Comparison of ENCODE assay signal across 25 mouse cellular contexts in genomic region chr14:119451594-119451993, GRCm38 (mm10).
DNase-seq lines count a peak whose midpoint lies in the region; ATAC-seq and TF ChIP-seq lines count a peak whose summit lies in the region.
"Had no signal": no experiment of that assay in that cellular context is flagged by ENCODE, and none has a peak within 500 bp of the region (broad histone marks: within the 10 kb centered on the region; RNA-seq: fewer than 3 reads in every experiment).

No protein-coding gene starts in this region.

- H3K4me2 ChIP-seq in CH12.LX (ENCODE audit: insufficient read depth, low read depth, poor library complexity, severe bottlenecking), result no peak overlapping the region
- no peak overlapping the region for H3K4me2 ChIP-seq in midbrain, embryonic 16.5 days (ENCODE audit: low read length)
- H3K4me2 ChIP-seq: forebrain, embryonic 13.5 days; heart, embryonic 11.5 days; hindbrain, embryonic 13.5 days; intestine, embryonic 15.5 days had no signal

- ATAC-seq in common myeloid progenitor, adult 5-6 weeks (replicated peaks; ENCODE audit: low read depth, poor library complexity, severe bottlenecking), result 0 out of 2 replicates have a peak, but pooled peaks have one; percentile 71
- peak; percentile 89 for ATAC-seq in megakaryocyte progenitor cell, adult 5-6 weeks (replicated peaks; ENCODE audit: poor library complexity)
- ATAC-seq in midbrain, embryonic 16.5 days, result no peak
- ATAC-seq: forebrain, embryonic 13.5 days; forebrain, postnatal 0 days; hindbrain, embryonic 16.5 days; intestine, embryonic 15.5 days had no signal

- TF ChIP-seq POLR2A in CH12.LX (IDR thresholded peaks at IDR 0.05; ENCODE audit: low read depth, low read length), result no peak

- no peaks in the 10 kb centered on the region for H3K9me3 ChIP-seq in CH12.LX (replicated peaks; ENCODE audit: low read length)
- H3K9me3 ChIP-seq in midbrain, embryonic 16.5 days (replicated peaks; ENCODE audit: control insufficient read depth, low read length, poor library complexity, severe bottlenecking), result no peaks in the 10 kb centered on the region
- H3K9me3 ChIP-seq in heart, embryonic 10.5 days, result no peaks in the 10 kb centered on the region
- H3K9me3 ChIP-seq: forebrain, embryonic 10.5 days; forebrain, embryonic 13.5 days; hindbrain, embryonic 10.5 days; hindbrain, embryonic 13.5 days; intestine, embryonic 15.5 days had no signal

- in situ Hi-C loops in CH12.LX (cut with MboI; ENCODE audit: low pct_ligation_motif_present, low pct_unique_long_range_greater_than_20kb, low sequenced_read_pairs), result no loop called here

- H3K27me3 ChIP-seq in CH12.LX (replicated peaks), result no peaks in the 10 kb centered on the region
- H3K27me3 ChIP-seq in midbrain, embryonic 16.5 days (ENCODE audit: control insufficient read depth, insufficient read depth, low read depth, low read length), result no peaks in the 10 kb centered on the region
- no peaks in the 10 kb centered on the region for H3K27me3 ChIP-seq in heart, embryonic 10.5 days (ENCODE audit: insufficient read depth, poor library complexity, severe bottlenecking)
- H3K27me3 ChIP-seq: forebrain, embryonic 13.5 days; hindbrain, embryonic 13.5 days; intestine, embryonic 15.5 days had no signal

- no peaks in the 10 kb centered on the region for H3K79me2 ChIP-seq in CH12.LX (replicated peaks; ENCODE audit: control insufficient read depth, extremely low read depth, insufficient read depth, poor library complexity, severe bottlenecking)

- H3K9ac ChIP-seq in CH12.LX (ENCODE audit: insufficient read depth, low read depth), result no peak overlapping the region
- no peak overlapping the region for H3K9ac ChIP-seq in midbrain, embryonic 16.5 days (ENCODE audit: low read depth, low read length)
- H3K9ac ChIP-seq: forebrain, embryonic 13.5 days; forebrain, postnatal 0 days; hindbrain, embryonic 13.5 days; intestine, embryonic 15.5 days had no signal

- no peak overlapping the region for H3K27ac ChIP-seq in CH12.LX (ENCODE audit: insufficient read depth, low read depth)
- H3K27ac ChIP-seq in midbrain, embryonic 16.5 days (ENCODE audit: low read length), result no peak overlapping the region
- H3K27ac ChIP-seq in heart, embryonic 10.5 days, result no peak overlapping the region
- H3K27ac ChIP-seq: forebrain, embryonic 10.5 days; forebrain, embryonic 13.5 days; hindbrain, embryonic 10.5 days; hindbrain, embryonic 13.5 days; intestine, embryonic 15.5 days had no signal

- no peaks in the 10 kb centered on the region for H3K4me1 ChIP-seq in CH12.LX (ENCODE audit: control insufficient read depth in 1 of 2, insufficient read depth in 2 of 2)
- no peaks in the 10 kb centered on the region; the same call in 1 of the 2 replicates for H3K4me1 ChIP-seq in midbrain, embryonic 16.5 days (ENCODE audit: control insufficient read depth, insufficient read depth, low read length)
- 0 out of 2 replicates have a peak, but pooled peaks cover 4% of the 10 kb centered on the region for H3K4me1 ChIP-seq in heart, embryonic 10.5 days
- H3K4me1 ChIP-seq: hindbrain, embryonic 13.5 days; intestine, embryonic 15.5 days had no signal

- H3K36me3 ChIP-seq in CH12.LX (replicated peaks in 1 of 2; ENCODE audit: control insufficient read depth in 1 of 2, insufficient read depth in 1 of 2, low read length in 1 of 2), result no peaks in the 10 kb centered on the region
- no peaks in the 10 kb centered on the region for H3K36me3 ChIP-seq in midbrain, embryonic 16.5 days (ENCODE audit: control insufficient read depth, insufficient read depth, low read length)
- no peaks in the 10 kb centered on the region for H3K36me3 ChIP-seq in heart, embryonic 10.5 days
- H3K36me3 ChIP-seq: forebrain, embryonic 10.5 days; hindbrain, embryonic 10.5 days; hindbrain, embryonic 13.5 days; intestine, embryonic 15.5 days had no signal

- no peak for TF ChIP-seq CTCF in CH12.LX (conservative IDR thresholded peaks at IDR 0.05 in 1 of 2, IDR thresholded peaks at IDR 0.05 in 1 of 2; ENCODE audit: low read depth in 2 of 2, low read length in 2 of 2)

- DNase-seq in CH12.LX (ENCODE audit: extremely low read depth), result peak; percentile 9
- DNase-seq in retina, postnatal 7 days (ENCODE audit: low read depth, low spot score), result peak; percentile 27
- no peak for DNase-seq in heart, embryonic 10.5 days (ENCODE audit: low spot score)
- DNase-seq in heart, postnatal 4 days, result no peak
- DNase-seq: adrenal gland, adult 2 months; adrenal gland, postnatal 14 days; B cell, adult 2 months; cerebellum, adult 11-12 months; cerebellum, adult 8-10 months; cerebellum, postnatal 10 days; cerebellum, postnatal 36 days; forebrain, postnatal 0 days; gastrocnemius, postnatal 10 days; gastrocnemius, postnatal 36 days; heart, adult 11 months had no signal

- no peak for TF ChIP-seq RAD21 in CH12.LX (IDR thresholded peaks at IDR 0.05; ENCODE audit: low read depth, low read length)

- no peak for TF ChIP-seq EP300 in CH12.LX (IDR thresholded peaks at IDR 0.05; ENCODE audit: low read length)

- H3K4me3 ChIP-seq in CH12.LX (replicated peaks in 1 of 3; ENCODE audit: low read depth in 2 of 3, low read length in 2 of 3, poor library complexity in 1 of 3), result no peak overlapping the region
- no peak overlapping the region for H3K4me3 ChIP-seq in midbrain, embryonic 16.5 days (ENCODE audit: low read depth, low read length)
- no peak overlapping the region for H3K4me3 ChIP-seq in heart, embryonic 10.5 days
- H3K4me3 ChIP-seq: forebrain, embryonic 10.5 days; forebrain, embryonic 13.5 days; hindbrain, embryonic 10.5 days; hindbrain, embryonic 13.5 days; intestine, embryonic 15.5 days had no signal

- dilution Hi-C loops in CH12.LX (cut with MboI; ENCODE audit: extremely low pct_ligation_motif_present, extremely low pct_unique_long_range_greater_than_20kb, low sequenced_read_pairs), result no loop called here

TF ChIP-seq in CH12.LX, 34 proteins besides CTCF, POLR2A, EP300 and RAD21:
- TF ChIP-seq NRF1 (IDR thresholded peaks at IDR 0.05; ENCODE audit: low read depth, low read length) (no peak), USF1 (IDR thresholded peaks at IDR 0.05; ENCODE audit: low read depth, low read length) (no peak), ZNF384 (IDR thresholded peaks at IDR 0.05; ENCODE audit: low read depth, low read length) (no peak), KAT2A (IDR thresholded peaks at IDR 0.05; ENCODE audit: insufficient replicate concordance, low read length) (no peak), TCF12 (IDR thresholded peaks at IDR 0.05; ENCODE audit: low read depth, low read length) (no peak), ZC3H11A (IDR thresholded peaks at IDR 0.05; ENCODE audit: low read depth, low read length) (no peak), CHD2 (IDR thresholded peaks at IDR 0.05; ENCODE audit: low read length) (no peak), MYC (IDR thresholded peaks at IDR 0.05; ENCODE audit: low read depth, low read length) (no peak)
TF ChIP-seq in CH12.LX: peak in this region for 0.

Comparison
In these comparisons a context has a peak if more than half of its experiments do, and no peak if none do; other contexts are left out.
1. DNase-seq: peak in CH12.LX (single experiment) and retina, postnatal 7 days (single experiment); none in heart, embryonic 10.5 days (single experiment) and heart, postnatal 4 days (single experiment).